In the genomic region with DNA sequence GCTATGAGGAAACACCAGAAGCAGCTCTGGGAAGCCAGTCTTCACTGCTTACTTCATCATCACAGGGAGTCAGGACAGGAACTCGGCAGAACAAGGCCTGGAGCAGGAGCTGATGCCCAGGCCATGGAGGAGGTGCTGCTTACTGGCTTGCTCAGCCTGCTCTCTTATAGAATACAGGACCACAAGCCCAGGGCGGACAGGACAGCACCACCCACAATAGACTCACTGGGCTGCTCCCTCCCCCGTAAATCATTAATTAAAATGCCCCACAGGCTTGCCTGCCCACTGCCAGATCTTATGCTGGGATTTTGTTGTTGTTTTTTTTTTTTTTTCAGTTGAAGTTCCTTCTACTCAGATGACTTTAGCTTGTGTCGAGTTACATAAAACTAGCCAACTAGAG, we compare ENCODE assay signal across 22 mouse cellular contexts. TPM values are rescaled to one million over a fixed set of nuclear protein-coding genes. Genes with fewer than 3 reads are reported as not detected.
DNase-seq lines count a peak whose midpoint lies in the region; ATAC-seq lines count a peak whose summit lies in the region.
"Had no signal": no experiment of that assay in that cellular context is flagged by ENCODE, and none has a peak within 500 bp of the region (broad histone marks: within the 10 kb centered on the region; RNA-seq: fewer than 3 reads in every experiment).

No protein-coding gene starts in this region.

- H3K4me2 ChIP-seq in kidney, embryonic 16.5 days (replicated peaks; ENCODE audit: low read depth, low read length) = no peak overlapping the region
- H3K4me2 ChIP-seq: forebrain, embryonic 15.5 days; heart, embryonic 12.5 days; lung, embryonic 14.5 days; midbrain, embryonic 15.5 days; neural tube, embryonic 12.5 days had no signal

- intact Hi-C loops in gastrocnemius, postnatal 14 days (cut with DNase I; ENCODE audit: low total_unique reads) = no loop called here

- no peak overlapping the region for H3K4me3 ChIP-seq in kidney, embryonic 16.5 days (ENCODE audit: low read length)
- no peak overlapping the region for H3K4me3 ChIP-seq in macrophage (ENCODE audit: inconsistent target)
- H3K4me3 ChIP-seq: forebrain, embryonic 15.5 days; heart, embryonic 12.5 days; hindbrain, embryonic 10.5 days; midbrain, embryonic 15.5 days; neural tube, embryonic 12.5 days had no signal

- WGBS in kidney, embryonic 16.5 days = 51% methylated on average over 4 of the region's 4 CpGs
- WGBS in macrophage (ENCODE audit: missing documents) = 70% methylated on average over 4 of the region's 4 CpGs

- H3K79me2 ChIP-seq in macrophage (ENCODE audit: inconsistent target) = no peaks in the 10 kb centered on the region

- H3K9ac ChIP-seq in kidney, embryonic 16.5 days (replicated peaks; ENCODE audit: low read length) = no peak overlapping the region
- H3K9ac ChIP-seq: forebrain, embryonic 15.5 days; heart, embryonic 12.5 days; lung, embryonic 14.5 days; midbrain, embryonic 15.5 days; neural tube, embryonic 12.5 days had no signal

- H3K36me3 ChIP-seq in kidney, embryonic 16.5 days (ENCODE audit: insufficient read depth, low read length) = no peaks in the 10 kb centered on the region
- no peaks in the 10 kb centered on the region for H3K36me3 ChIP-seq in macrophage (ENCODE audit: inconsistent target)
- H3K36me3 ChIP-seq: forebrain, embryonic 15.5 days; heart, embryonic 12.5 days; hindbrain, embryonic 10.5 days; midbrain, embryonic 15.5 days; neural tube, embryonic 12.5 days had no signal

- ATAC-seq in kidney, embryonic 16.5 days (ENCODE audit: low FRiP score, low TSS enrichment) = no peak
- ATAC-seq: forebrain, embryonic 15.5 days; hindbrain, postnatal 0 days; midbrain, embryonic 15.5 days had no signal

- no peak overlapping the region for H3K27ac ChIP-seq in kidney, embryonic 16.5 days (ENCODE audit: low read length)
- H3K27ac ChIP-seq in macrophage = peak overlapping the region; percentile 91
- H3K27ac ChIP-seq: forebrain, embryonic 15.5 days; hindbrain, embryonic 10.5 days; hindbrain, postnatal 0 days; midbrain, embryonic 15.5 days; neural tube, embryonic 12.5 days had no signal

- H3K4me1 ChIP-seq in kidney, embryonic 16.5 days (ENCODE audit: insufficient read depth, low read length) = peaks cover 19% of the 10 kb centered on the region

- H3K9me3 ChIP-seq in kidney, embryonic 16.5 days (ENCODE audit: low read length) = no peaks in the 10 kb centered on the region
- H3K9me3 ChIP-seq: forebrain, embryonic 15.5 days; heart, embryonic 12.5 days; hindbrain, embryonic 10.5 days; midbrain, embryonic 15.5 days; neural tube, embryonic 12.5 days had no signal

- no peaks in the 10 kb centered on the region for H3K27me3 ChIP-seq in kidney, embryonic 16.5 days (ENCODE audit: insufficient read depth, low read length)
- H3K27me3 ChIP-seq: forebrain, embryonic 15.5 days; heart, embryonic 12.5 days; midbrain, embryonic 15.5 days; neural tube, embryonic 12.5 days had no signal

- peak; percentile 70 for DNase-seq in kidney, adult 18-20 months
- peak; percentile 71 to 87 for DNase-seq in kidney, adult 8-10 months
- peak; percentile 63 to 87 for DNase-seq in kidney, postnatal 25 days
- no peak for DNase-seq in layer of hippocampus, adult 8-10 months (ENCODE audit: low spot score in 2 of 2)
- DNase-seq in gastrocnemius, postnatal 14 days = no peak
- no peak for DNase-seq in ovary, postnatal 36 days (ENCODE audit: low spot score)
- DNase-seq: adrenal gland, postnatal 25 days; cerebellum, adult 9-10 months; gastrocnemius, postnatal 10 days; heart, adult 18-20 months; heart, postnatal 10 days; lung, embryonic 14.5 days; lung, postnatal 36 days; thymus, postnatal 14 days had no signal

RNA-seq across cellular contexts. Expression of a gene that starts 15.5 kb away (rescaled TPM):
- polyA plus RNA-seq in kidney, embryonic 16.5 days (2015; fragmentation: Nextera tagmentation; extraction: Ambion mirVana) = 11.3 and 11.8 TPM in 2 replicates
- total RNA-seq in macrophage (2018; cell fraction: chromatin; rRNA removed) = 10 to 100 TPM in 1 of 26 experiments, 1 to 10 TPM in 25; 2.1 to 11.1 (median 5.4) TPM
- total RNA-seq in macrophage (2018; cell fraction: cytosol; rRNA removed) = 1 to 10 TPM in 24 of 26 experiments, under 1 TPM in 2; 0.91 to 4.9 (median 2.6) TPM
- total RNA-seq in macrophage (2018; cell fraction: nucleus; rRNA removed) = 10 to 100 TPM in 5 of 26 experiments, 1 to 10 TPM in 21; 1.2 to 16.7 (median 6.2) TPM
- 0.98 to 2.8 TPM (median 2.6 TPM) in 3 replicates for polyA plus RNA-seq in macrophage (2018)
- total RNA-seq in layer of hippocampus, adult 8-10 months (2022) = 10 to 100 TPM in 3 of 4 experiments, 1 to 10 TPM in 1; 9.4 to 15.1 (median 11.6) TPM
- total RNA-seq in gastrocnemius, postnatal 14 days (2021) = 1 to 10 TPM; 2.7 to 3.8 TPM

RNA-seq across cellular contexts. Expression of a gene that starts 23.1 kb away (rescaled TPM):
- polyA plus RNA-seq in kidney, embryonic 16.5 days (2015; fragmentation: Nextera tagmentation; extraction: Ambion mirVana) = 2.4 and 3.4 TPM in 2 replicates
- total RNA-seq in macrophage (2018; cell fraction: chromatin; rRNA removed) = 100 to 1,000 TPM in 1 of 26 experiments, 10 to 100 TPM in 24, 1 to 10 TPM in 1; 9.8 to 105 (median 44.4) TPM
- total RNA-seq in macrophage (2018; cell fraction: cytosol; rRNA removed) = 10 to 100 TPM; 21.5 to 40.9 (median 34.6) TPM
- 10 to 100 TPM; 15.9 to 81.3 (median 30.8) TPM for total RNA-seq in macrophage (2018; cell fraction: nucleus; rRNA removed)
- 29.0 to 47.4 TPM (median 29.5 TPM) in 3 replicates for polyA plus RNA-seq in macrophage (2018)
- total RNA-seq in layer of hippocampus, adult 8-10 months (2022) = 100 to 1,000 TPM; 121 to 133 (median 125) TPM
- 1 to 10 TPM; 6.7 to 7.3 TPM for total RNA-seq in gastrocnemius, postnatal 14 days (2021)

RNA-seq across cellular contexts. Expression of a gene that starts 31.7 kb away (rescaled TPM):
- 5.5 and 6.6 TPM in 2 replicates for polyA plus RNA-seq in kidney, embryonic 16.5 days (2015; fragmentation: Nextera tagmentation; extraction: Ambion mirVana)
- 10 to 100 TPM in 22 of 26 experiments, 1 to 10 TPM in 4; 5.4 to 44.3 (median 19.7) TPM for total RNA-seq in macrophage (2018; cell fraction: chromatin; rRNA removed)
- 10 to 100 TPM; 18.2 to 47.9 (median 36.2) TPM for total RNA-seq in macrophage (2018; cell fraction: cytosol; rRNA removed)
- total RNA-seq in macrophage (2018; cell fraction: nucleus; rRNA removed) = 10 to 100 TPM; 13.7 to 81.3 (median 44.7) TPM
- polyA plus RNA-seq in macrophage (2018) = 18.5 to 31.2 TPM (median 23.4 TPM) in 3 replicates
- total RNA-seq in layer of hippocampus, adult 8-10 months (2022) = 10 to 100 TPM; 39.0 to 51.3 (median 45.9) TPM
- total RNA-seq in gastrocnemius, postnatal 14 days (2021) = 10 to 100 TPM; 20.7 to 21.5 TPM

RNA-seq across cellular contexts. Expression of a gene that starts 46.3 kb away (rescaled TPM):
- 28.7 and 29.9 TPM in 2 replicates for polyA plus RNA-seq in kidney, embryonic 16.5 days (2015; fragmentation: Nextera tagmentation; extraction: Ambion mirVana)
- total RNA-seq in macrophage (2018; cell fraction: chromatin; rRNA removed) = 10 to 100 TPM in 19 of 26 experiments, 1 to 10 TPM in 7; 5.0 to 35.6 (median 19.3) TPM
- 10 to 100 TPM in 21 of 26 experiments, 1 to 10 TPM in 5; 6.8 to 26.2 (median 14.3) TPM for total RNA-seq in macrophage (2018; cell fraction: cytosol; rRNA removed)
- total RNA-seq in macrophage (2018; cell fraction: nucleus; rRNA removed) = 10 to 100 TPM in 15 of 26 experiments, 1 to 10 TPM in 11; 4.3 to 28.6 (median 11.3) TPM
- polyA plus RNA-seq in macrophage (2018) = 8.8 to 14.0 TPM (median 10.0 TPM) in 3 replicates
- 10 to 100 TPM; 88.4 to 98.2 (median 94.7) TPM for total RNA-seq in layer of hippocampus, adult 8-10 months (2022)
- total RNA-seq in gastrocnemius, postnatal 14 days (2021) = 10 to 100 TPM; 30.0 to 35.7 TPM

RNA-seq across cellular contexts. Expression of a gene that starts 46.3 kb away (rescaled TPM):
- polyA plus RNA-seq in kidney, embryonic 16.5 days (2015; fragmentation: Nextera tagmentation; extraction: Ambion mirVana) = 8.2 and 8.7 TPM in 2 replicates
- 1 to 10 TPM in 2 of 26 experiments, under 1 TPM in 12, not detected in 12; 0.24 to 2.5 (median 0.41) TPM for total RNA-seq in macrophage (2018; cell fraction: chromatin; rRNA removed)
- total RNA-seq in macrophage (2018; cell fraction: cytosol; rRNA removed) = under 1 TPM in 15 of 26 experiments, not detected in 11; 0.04 to 0.25 (median 0.09) TPM
- total RNA-seq in macrophage (2018; cell fraction: nucleus; rRNA removed) = 1 to 10 TPM in 1 of 26 experiments, under 1 TPM in 6, not detected in 19; 0.12 to 1.1 (median 0.25) TPM
- 0.07 to 0.21 TPM in 2 of 3 replicates, not detected in the other for polyA plus RNA-seq in macrophage (2018)
- total RNA-seq in layer of hippocampus, adult 8-10 months (2022) = 10 to 100 TPM; 11.0 to 15.3 (median 12.8) TPM
- total RNA-seq in gastrocnemius, postnatal 14 days (2021) = 1 to 10 TPM; 4.5 TPM

Comparison
In these comparisons a context has a peak if more than half of its experiments do, and no peak if none do; other contexts are left out.
1. DNase-seq: peak in kidney, adult 18-20 months (single experiment), kidney, adult 8-10 months (2 of 2) and kidney, postnatal 25 days (2 of 2); none in layer of hippocampus, adult 8-10 months (0 of 2), gastrocnemius, postnatal 14 days (single experiment) and ovary, postnatal 36 days (single experiment).
2. RNA of a gene that starts 23.1 kb away (total RNA-seq): 121 to 133 TPM in layer of hippocampus, adult 8-10 months; 6.7 to 7.3 TPM in gastrocnemius, postnatal 14 days; every median in the first group is over 10 times any median in the second.